In the genomic region with DNA sequence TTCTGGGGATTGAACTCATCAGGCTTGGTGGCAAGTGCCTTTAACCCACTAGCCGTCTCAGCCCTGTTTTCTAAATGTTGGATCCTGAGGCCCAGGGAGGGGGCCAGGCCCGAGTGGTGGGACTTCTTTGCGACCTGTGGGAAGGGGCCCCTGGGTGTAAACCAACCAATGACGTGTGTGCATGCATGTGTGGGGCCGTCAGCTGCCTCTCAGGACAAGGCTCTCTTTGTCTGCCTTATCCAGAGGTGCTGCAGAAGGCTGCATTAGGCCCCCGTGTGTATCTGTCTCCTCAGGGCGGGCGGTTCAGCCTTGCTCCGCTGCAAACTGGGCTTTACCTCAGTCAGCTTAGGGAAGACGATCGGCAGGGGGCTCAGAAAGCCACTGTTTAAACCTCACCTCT, we compare ENCODE assay signal across 18 mouse cellular contexts. TPM values are rescaled to one million over a fixed set of nuclear protein-coding genes. Genes with fewer than 3 reads are reported as not detected.
DNase-seq lines count a peak whose midpoint lies in the region; ATAC-seq lines count a peak whose summit lies in the region.
"Had no signal": no experiment of that assay in that cellular context is flagged by ENCODE, and none has a peak within 500 bp of the region (broad histone marks: within the 10 kb centered on the region; RNA-seq: fewer than 3 reads in every experiment).

No protein-coding gene starts in this region.

- no peak overlapping the region for H3K4me2 ChIP-seq in midbrain, embryonic 16.5 days (ENCODE audit: low read length)
- H3K4me2 ChIP-seq in intestine, embryonic 14.5 days (ENCODE audit: low read length) = no peak overlapping the region
- H3K4me2 ChIP-seq in stomach, embryonic 14.5 days (replicated peaks; ENCODE audit: low read depth, low read length) = no peak overlapping the region
- H3K4me2 ChIP-seq: liver, embryonic 13.5 days; neural tube, embryonic 12.5 days had no signal

- H3K27me3 ChIP-seq in heart, embryonic 10.5 days (ENCODE audit: insufficient read depth, poor library complexity, severe bottlenecking) = no peaks in the 10 kb centered on the region
- H3K27me3 ChIP-seq in midbrain, embryonic 10.5 days (ENCODE audit: low read depth, poor library complexity, severe bottlenecking) = peaks cover 4% of the 10 kb centered on the region; the same call in 1 of the 2 replicates
- H3K27me3 ChIP-seq in midbrain, embryonic 16.5 days (ENCODE audit: control insufficient read depth, insufficient read depth, low read depth, low read length) = no peaks in the 10 kb centered on the region
- no peaks in the 10 kb centered on the region for H3K27me3 ChIP-seq in intestine, embryonic 14.5 days (replicated peaks; ENCODE audit: control insufficient read depth, insufficient read depth, low read length)
- H3K27me3 ChIP-seq in stomach, embryonic 14.5 days (ENCODE audit: control insufficient read depth, insufficient read depth, low read length) = no peaks in the 10 kb centered on the region
- H3K27me3 ChIP-seq: liver, embryonic 13.5 days; neural tube, embryonic 12.5 days had no signal

- H3K4me1 ChIP-seq in heart, embryonic 10.5 days = peaks cover 35% of the 10 kb centered on the region
- peaks cover 37% of the 10 kb centered on the region for H3K4me1 ChIP-seq in midbrain, embryonic 10.5 days
- no peaks in the 10 kb centered on the region for H3K4me1 ChIP-seq in midbrain, embryonic 16.5 days (ENCODE audit: control insufficient read depth, insufficient read depth, low read length)
- H3K4me1 ChIP-seq in intestine, embryonic 14.5 days (replicated peaks; ENCODE audit: control insufficient read depth, insufficient read depth, low read length) = peaks cover 8% of the 10 kb centered on the region; the same call in 1 of the 2 replicates
- peaks cover 7% of the 10 kb centered on the region for H3K4me1 ChIP-seq in stomach, embryonic 14.5 days (ENCODE audit: control insufficient read depth, insufficient read depth, low read length)

- WGBS in heart, embryonic 10.5 days = 22% methylated on average over 11 of the region's 11 CpGs
- WGBS in midbrain, embryonic 10.5 days = 26% methylated on average over 11 of the region's 11 CpGs
- WGBS in midbrain, embryonic 16.5 days = 17% methylated on average over 11 of the region's 11 CpGs
- WGBS in intestine, embryonic 14.5 days = 10% methylated on average over 11 of the region's 11 CpGs
- WGBS in stomach, embryonic 14.5 days = 15% methylated on average over 11 of the region's 11 CpGs

- H3K36me3 ChIP-seq in heart, embryonic 10.5 days = peaks cover 21% of the 10 kb centered on the region
- peaks cover 28% of the 10 kb centered on the region for H3K36me3 ChIP-seq in midbrain, embryonic 10.5 days
- H3K36me3 ChIP-seq in midbrain, embryonic 16.5 days (ENCODE audit: control insufficient read depth, insufficient read depth, low read length) = peaks cover 2% of the 10 kb centered on the region; the same call in 1 of the 2 replicates
- peaks cover 19% of the 10 kb centered on the region for H3K36me3 ChIP-seq in intestine, embryonic 14.5 days (ENCODE audit: control insufficient read depth, insufficient read depth, low read length)
- peaks cover 7% of the 10 kb centered on the region for H3K36me3 ChIP-seq in stomach, embryonic 14.5 days (ENCODE audit: control insufficient read depth, insufficient read depth, low read length)
- H3K36me3 ChIP-seq: hindbrain, embryonic 15.5 days had no signal

- no peaks in the 10 kb centered on the region for H3K9me3 ChIP-seq in heart, embryonic 10.5 days
- H3K9me3 ChIP-seq in midbrain, embryonic 10.5 days (replicated peaks) = no peaks in the 10 kb centered on the region
- H3K9me3 ChIP-seq in midbrain, embryonic 16.5 days (replicated peaks; ENCODE audit: control insufficient read depth, low read length, poor library complexity, severe bottlenecking) = no peaks in the 10 kb centered on the region
- no peaks in the 10 kb centered on the region for H3K9me3 ChIP-seq in intestine, embryonic 14.5 days (ENCODE audit: control insufficient read depth, low read length)
- H3K9me3 ChIP-seq in stomach, embryonic 14.5 days (ENCODE audit: control insufficient read depth, low read depth, low read length) = no peaks in the 10 kb centered on the region
- H3K9me3 ChIP-seq: hindbrain, embryonic 15.5 days; liver, embryonic 13.5 days; neural tube, embryonic 12.5 days had no signal

- ATAC-seq in midbrain, embryonic 16.5 days = no peak
- peak; percentile 54 for ATAC-seq in intestine, embryonic 14.5 days (replicated peaks; ENCODE audit: low FRiP score, low TSS enrichment, low read depth)
- ATAC-seq in stomach, embryonic 14.5 days (ENCODE audit: insufficient number of reproducible peaks, insufficient read depth, low FRiP score, low read depth) = peak; percentile 24; the same call in 1 of the 2 replicates
- ATAC-seq: activated CD4-positive, CD25-positive, alpha-beta regulatory T cell, adult 4 months had no signal

- no peak overlapping the region for H3K9ac ChIP-seq in midbrain, embryonic 16.5 days (ENCODE audit: low read depth, low read length)
- no peak overlapping the region for H3K9ac ChIP-seq in intestine, embryonic 14.5 days (ENCODE audit: low read length)
- H3K9ac ChIP-seq in stomach, embryonic 14.5 days (replicated peaks; ENCODE audit: low read depth, low read length) = no peak overlapping the region
- H3K9ac ChIP-seq: hindbrain, embryonic 15.5 days; liver, embryonic 13.5 days; neural tube, embryonic 12.5 days had no signal

- intact Hi-C loops in heart, postnatal 10 days (cut with DNase I) = no loop called here

- DNase-seq in heart, embryonic 10.5 days (ENCODE audit: low spot score) = no peak
- DNase-seq in heart, postnatal 10 days = no peak
- no peak for DNase-seq in midbrain, embryonic 10.5 days (ENCODE audit: low spot score)
- peak; percentile 69 for DNase-seq in intestine, embryonic 14.5 days (ENCODE audit: low spot score)
- no peak for DNase-seq in adrenal gland, adult 8-10 months
- DNase-seq in Muller cell, postnatal 12 days (ENCODE audit: inconsistent ontology term) = no peak
- DNase-seq: cerebellum, adult 9-10 months; gastrocnemius, postnatal 10 days; kidney, postnatal 14 days; liver, embryonic 13.5 days; right cerebral cortex, adult 18-20 months; thymus, postnatal 25 days had no signal

- H3K27ac ChIP-seq in heart, embryonic 10.5 days = peak overlapping the region; percentile 60
- peak overlapping the region; percentile 68 for H3K27ac ChIP-seq in midbrain, embryonic 10.5 days (replicated peaks)
- no peak overlapping the region for H3K27ac ChIP-seq in midbrain, embryonic 16.5 days (ENCODE audit: low read length)
- H3K27ac ChIP-seq in intestine, embryonic 14.5 days (ENCODE audit: low read depth) = peak overlapping the region; percentile 3; the same call in 1 of the 2 replicates
- H3K27ac ChIP-seq in stomach, embryonic 14.5 days (ENCODE audit: low read length) = no peak overlapping the region
- H3K27ac ChIP-seq: hindbrain, embryonic 15.5 days; liver, embryonic 13.5 days; neural tube, embryonic 12.5 days had no signal

- H3K4me3 ChIP-seq in heart, embryonic 10.5 days = no peak overlapping the region
- no peak overlapping the region for H3K4me3 ChIP-seq in midbrain, embryonic 10.5 days
- H3K4me3 ChIP-seq in midbrain, embryonic 16.5 days (ENCODE audit: low read depth, low read length) = no peak overlapping the region
- no peak overlapping the region for H3K4me3 ChIP-seq in intestine, embryonic 14.5 days (ENCODE audit: low read depth, low read length)
- no peak overlapping the region for H3K4me3 ChIP-seq in stomach, embryonic 14.5 days (ENCODE audit: low read depth, low read length)
- H3K4me3 ChIP-seq: hindbrain, embryonic 15.5 days; liver, embryonic 13.5 days; neural tube, embryonic 12.5 days had no signal

RNA-seq across cellular contexts. Expression of gene Mdfi, which starts 28.9 kb away (rescaled TPM):
- polyA plus RNA-seq in heart, embryonic 10.5 days (2016; fragmentation: Nextera tagmentation; extraction: Ambion mirVana) = 15.3 and 17.7 TPM in 2 replicates
- 1 to 10 TPM; 6.4 to 8.2 TPM for total RNA-seq in heart, postnatal 10 days (2021)
- 10.6 and 12.9 TPM in 2 replicates for polyA plus RNA-seq in midbrain, embryonic 10.5 days (2016; fragmentation: Nextera tagmentation; extraction: Ambion mirVana)
- polyA plus RNA-seq in midbrain, embryonic 16.5 days (2015; fragmentation: Nextera tagmentation; extraction: Ambion mirVana) = 2.4 and 2.9 TPM in 2 replicates
- 31.7 and 34.1 TPM in 2 replicates for polyA plus RNA-seq in intestine, embryonic 14.5 days (2014; fragmentation: Nextera tagmentation; extraction: Ambion mirVana)
- polyA plus RNA-seq in stomach, embryonic 14.5 days (2014; fragmentation: Nextera tagmentation; extraction: Ambion mirVana) = 31.8 and 32.0 TPM in 2 replicates
- total RNA-seq in adrenal gland, adult 8-10 months (2022) = 1 to 10 TPM; 1.2 to 3.3 (median 1.6) TPM
- total RNA-seq: MEL had no signal
- polyA plus RNA-seq: activated CD4-positive, CD25-positive, alpha-beta regulatory T cell, adult 4 months had no signal

Comparison
In these comparisons a context has a peak if more than half of its experiments do, and no peak if none do; other contexts are left out.
1. H3K27ac ChIP-seq: peak in heart, embryonic 10.5 days (single experiment), midbrain, embryonic 10.5 days (single experiment) and intestine, embryonic 14.5 days (single experiment); none in midbrain, embryonic 16.5 days (single experiment) and stomach, embryonic 14.5 days (single experiment).